Mouse (Mus musculus): ENCODE measurements around the gene E130208F15Rik.

Gene E130208F15Rik

DNA sequence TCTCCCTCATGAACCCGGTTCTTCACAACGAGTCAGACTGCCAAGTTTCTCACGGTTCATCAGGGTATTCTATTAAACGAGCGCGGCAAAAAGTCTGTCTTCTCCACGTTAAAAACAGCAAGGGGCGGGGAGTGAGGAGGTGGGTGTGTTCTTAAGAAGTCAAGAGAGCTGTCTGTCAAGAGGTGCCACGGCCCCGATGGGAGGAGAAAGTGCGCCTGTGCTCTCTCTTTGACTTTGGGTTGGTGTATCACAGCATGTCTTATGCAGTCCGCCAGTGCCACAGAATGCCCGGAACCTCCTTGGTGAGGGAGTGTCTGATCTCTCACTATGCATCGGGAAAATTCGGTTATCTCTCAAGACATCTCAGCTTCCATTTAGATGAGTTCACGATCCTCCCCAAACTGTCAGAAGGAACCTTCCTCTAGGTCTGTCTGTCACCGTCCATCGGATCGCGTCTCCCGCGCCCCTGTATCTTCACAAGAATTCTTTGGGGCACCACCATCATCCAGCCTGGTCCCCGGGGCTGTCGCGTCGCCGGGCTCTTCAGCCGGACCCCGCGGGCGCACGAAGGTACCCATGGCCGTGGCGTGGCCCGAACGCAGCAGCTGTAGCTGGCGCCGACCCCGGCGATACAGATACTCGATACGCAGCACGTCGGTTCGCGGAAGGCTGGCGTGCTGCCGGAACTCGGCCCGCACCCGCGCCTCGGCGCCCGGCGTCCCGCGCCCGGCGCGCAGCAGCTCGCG is at the start of gene E130208F15Rik:
E130208F15Rik (plus strand) TSS at position 202 of the 746 bp plus-strand sequence.
- no peak for DNase-seq (ENCODE audit: low spot score)

DNA sequence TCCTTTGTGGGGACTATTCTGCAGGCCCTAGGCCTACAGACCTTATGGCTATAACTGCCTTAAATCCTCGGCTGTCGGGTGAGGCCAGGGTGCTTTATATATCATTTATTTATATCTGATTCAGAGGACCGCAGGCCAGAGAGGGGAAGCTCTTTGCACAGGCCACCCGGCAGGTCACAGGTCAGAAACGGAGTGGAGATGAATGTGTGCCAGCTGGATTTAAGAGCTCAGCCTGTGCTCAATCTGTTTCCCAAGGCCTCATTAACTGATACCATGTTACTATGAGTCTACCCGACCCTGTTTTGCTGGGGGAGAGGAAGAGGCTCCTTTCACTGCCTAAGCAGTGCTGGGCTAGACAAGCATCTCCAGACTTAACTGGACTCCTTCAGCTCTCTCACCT is 47.2 kb upstream of the E130208F15Rik start:
- DNase-seq (ENCODE audit: low spot score), result no peak

DNA sequence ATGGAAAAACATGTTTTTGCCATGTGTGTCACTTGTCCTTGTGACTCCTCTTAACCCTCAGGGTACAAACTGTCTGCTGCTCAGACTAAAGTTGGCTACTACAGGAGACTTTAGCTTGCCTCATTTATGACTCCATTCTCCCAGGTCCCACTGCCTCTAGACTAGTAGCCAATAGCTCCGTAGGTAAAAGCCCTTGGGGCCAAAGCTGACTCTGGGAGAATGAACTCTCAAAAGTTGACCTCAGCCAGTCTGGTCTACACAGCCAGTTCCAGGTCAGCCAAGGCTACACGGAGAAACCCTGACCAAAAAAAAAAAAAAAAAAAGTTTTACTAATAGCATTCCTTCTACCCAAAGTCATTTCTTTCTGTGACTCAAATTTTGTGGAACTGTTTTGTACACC is 42.6 kb upstream of the E130208F15Rik start:
- no peak for DNase-seq (ENCODE audit: low spot score)

DNA sequence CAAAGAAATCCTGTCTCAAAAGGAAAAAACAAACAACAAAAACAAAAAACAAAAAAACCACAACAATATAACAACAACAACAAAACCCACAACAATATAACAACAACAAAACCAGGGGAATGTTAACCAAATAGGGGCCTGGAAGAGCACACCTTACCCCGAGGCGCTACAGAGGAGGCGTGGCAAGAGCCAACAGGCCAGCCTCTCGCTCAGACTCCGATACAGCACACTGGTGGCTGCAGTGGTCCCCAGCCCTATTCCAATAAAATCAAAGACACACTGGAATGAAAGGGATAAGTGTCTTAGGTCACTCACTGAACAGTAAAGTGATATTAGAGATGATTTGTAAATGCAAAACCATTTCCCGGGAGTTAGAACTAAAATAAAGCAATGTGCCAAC is 42.0 kb upstream of the E130208F15Rik start:
- DNase-seq (ENCODE audit: low spot score), result no peak

DNA sequence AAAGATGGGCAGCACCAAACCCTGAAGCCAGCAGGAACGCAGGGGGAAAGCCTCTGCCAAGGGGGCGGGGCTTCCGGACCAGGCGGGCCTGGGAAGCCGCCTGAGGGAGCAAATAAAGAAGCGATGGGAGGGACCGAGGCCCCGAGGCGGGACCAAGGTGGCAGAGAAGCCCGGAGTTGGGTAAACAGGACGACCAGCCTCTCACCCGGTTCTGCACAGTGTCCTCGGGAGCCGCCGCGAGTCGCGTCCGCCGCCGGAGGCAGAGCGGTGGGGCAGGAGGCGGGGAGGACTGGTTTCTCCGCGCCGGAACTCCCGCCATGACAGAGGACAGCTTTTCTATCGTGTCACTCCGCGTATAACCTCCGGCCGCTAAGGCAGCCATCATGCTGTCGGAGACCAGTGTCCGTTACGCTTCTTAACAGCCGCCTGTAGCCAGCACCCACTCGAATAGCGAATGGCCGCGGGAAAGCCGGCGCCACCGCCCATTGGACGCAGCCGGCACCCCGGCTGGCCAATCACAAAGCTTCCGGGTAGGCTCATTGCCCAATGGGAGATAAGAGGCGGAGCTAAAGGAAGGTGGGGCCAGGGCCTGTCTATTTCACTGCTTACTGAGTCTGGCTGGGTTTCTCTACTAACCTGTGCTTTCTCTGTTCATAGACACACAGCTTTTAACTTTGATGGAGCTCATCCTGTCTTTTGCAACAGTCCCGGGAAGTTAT is 41.4 kb upstream of the E130208F15Rik start, which contains the start of the genes Thap8 and Wdr62:
Thap8 (plus strand) TSS at position 144 of the 719 bp plus-strand sequence.
Wdr62 (minus strand) TSS at position 469 of the 719 bp plus-strand sequence.
- DNase-seq (ENCODE audit: low spot score), result peak; percentile 69

DNA sequence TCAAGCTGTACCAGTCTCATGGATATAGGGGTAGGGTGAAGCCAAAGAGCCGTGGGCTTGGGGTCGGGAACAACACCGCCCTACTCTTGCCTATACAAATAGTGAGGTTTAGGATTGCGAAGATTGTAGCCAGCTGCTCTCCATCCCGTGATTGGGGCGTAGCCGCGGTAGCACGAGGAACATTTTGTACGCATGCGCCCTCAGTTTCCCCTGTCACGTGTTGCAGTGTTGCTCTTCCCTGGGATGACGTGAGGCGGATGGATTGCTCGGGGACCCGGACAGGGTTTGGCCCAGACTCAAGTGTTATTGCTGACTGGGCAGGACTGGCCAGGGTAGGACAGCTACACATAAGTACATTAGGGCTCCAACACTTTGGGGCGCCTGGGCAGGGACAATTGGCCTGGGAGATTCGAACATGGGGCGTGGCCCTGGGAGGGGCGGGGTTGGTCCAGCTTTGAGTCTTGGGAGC is 40.8 kb upstream of the E130208F15Rik start:
- peak; percentile 62 for DNase-seq (ENCODE audit: low spot score)

DNA sequence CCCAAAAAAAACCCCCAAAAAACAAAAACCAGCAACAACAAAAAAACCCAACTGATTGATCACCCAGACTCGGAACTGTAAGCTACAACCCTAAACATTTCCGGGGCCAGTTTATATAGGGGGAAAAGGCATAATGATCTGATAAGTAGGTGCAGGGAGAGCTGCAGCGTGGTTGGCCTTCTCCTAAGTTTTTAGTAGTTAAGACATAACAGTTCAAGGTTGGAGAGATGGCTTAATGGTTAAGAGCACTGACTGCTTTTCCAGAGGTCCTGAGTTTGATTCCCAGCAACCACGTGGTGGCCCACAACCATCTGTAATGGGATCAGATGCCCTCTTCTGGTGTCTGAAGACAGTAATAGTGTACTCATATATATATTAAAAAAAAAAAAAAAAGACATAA is 40.0 kb upstream of the E130208F15Rik start:
- DNase-seq (ENCODE audit: low spot score), result no peak

DNA sequence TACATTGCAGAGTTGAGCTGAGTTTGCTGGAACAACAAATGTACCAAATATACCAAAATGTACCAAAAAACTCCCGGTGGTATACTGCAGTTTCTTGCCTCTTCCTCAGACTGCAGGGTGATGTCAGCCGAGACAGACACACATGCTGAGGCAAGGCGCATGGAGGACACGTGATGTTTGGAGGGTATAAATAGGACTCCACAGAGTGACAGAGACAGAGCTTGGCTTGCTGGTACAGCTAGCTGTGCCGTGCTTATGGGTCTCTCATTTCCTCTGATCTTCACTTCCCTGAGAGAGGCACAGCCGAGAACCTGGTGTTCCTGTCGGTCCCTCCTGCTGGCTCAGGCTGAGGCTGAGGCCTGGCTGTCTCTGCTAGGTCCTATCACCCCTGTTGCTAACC is 38.8 kb upstream of the E130208F15Rik start:
- DNase-seq (ENCODE audit: low spot score), result no peak

DNA sequence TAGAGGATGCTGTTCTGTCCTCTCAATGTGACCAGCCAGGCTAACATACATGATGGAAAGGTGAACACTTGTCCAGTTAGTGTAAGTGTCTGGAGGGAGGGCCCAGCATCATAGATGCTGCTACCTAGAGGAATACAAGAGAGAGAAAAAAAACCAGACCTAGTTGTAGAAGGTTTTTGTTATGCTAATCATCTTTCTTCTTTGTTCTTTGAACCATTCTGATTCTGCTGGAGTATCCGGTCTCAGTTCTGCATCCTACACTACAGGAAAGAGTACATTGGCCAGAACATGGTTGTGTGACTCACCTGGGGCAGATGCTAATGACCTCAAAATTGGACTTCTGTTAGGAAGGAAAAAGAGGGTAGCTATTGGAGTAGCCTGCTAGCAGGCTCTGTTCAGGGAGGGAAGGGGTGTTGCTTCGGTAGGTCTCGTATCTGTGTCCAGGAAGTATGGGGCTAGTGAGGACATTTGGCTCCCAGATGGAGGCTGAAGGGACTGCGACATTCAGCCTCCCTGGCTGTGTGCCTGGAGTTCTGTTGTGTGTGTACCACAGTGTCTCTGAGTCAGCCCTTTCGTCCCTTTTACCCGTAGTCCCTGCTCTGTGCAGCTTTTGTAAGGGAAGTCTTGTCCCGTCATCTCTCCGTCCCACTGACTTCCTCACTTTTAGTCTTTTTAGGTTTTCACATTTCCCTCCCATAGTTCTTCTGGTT is 34.7 kb upstream of the E130208F15Rik start:
- no peak for DNase-seq (ENCODE audit: low spot score)

DNA sequence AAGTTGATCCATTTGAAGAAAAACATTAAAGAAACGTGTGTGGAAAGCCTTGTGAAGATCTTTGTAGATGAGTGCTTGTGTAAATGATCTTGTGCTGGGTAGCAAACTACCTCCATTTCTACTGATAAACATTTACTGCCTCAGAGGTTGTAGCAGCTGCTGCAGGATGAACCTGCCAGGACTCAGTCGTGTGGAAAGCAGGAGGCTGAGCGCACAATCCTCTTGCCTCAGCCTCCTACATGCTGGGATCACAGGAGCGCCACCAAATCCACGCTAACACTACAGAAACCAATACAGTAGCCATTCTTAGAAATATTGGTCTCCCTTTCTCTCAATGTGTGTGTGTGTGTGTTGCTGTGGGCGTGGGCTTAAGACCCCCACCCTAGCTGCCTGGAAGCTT is 33.5 kb upstream of the E130208F15Rik start:
- DNase-seq (ENCODE audit: low spot score), result no peak

DNA sequence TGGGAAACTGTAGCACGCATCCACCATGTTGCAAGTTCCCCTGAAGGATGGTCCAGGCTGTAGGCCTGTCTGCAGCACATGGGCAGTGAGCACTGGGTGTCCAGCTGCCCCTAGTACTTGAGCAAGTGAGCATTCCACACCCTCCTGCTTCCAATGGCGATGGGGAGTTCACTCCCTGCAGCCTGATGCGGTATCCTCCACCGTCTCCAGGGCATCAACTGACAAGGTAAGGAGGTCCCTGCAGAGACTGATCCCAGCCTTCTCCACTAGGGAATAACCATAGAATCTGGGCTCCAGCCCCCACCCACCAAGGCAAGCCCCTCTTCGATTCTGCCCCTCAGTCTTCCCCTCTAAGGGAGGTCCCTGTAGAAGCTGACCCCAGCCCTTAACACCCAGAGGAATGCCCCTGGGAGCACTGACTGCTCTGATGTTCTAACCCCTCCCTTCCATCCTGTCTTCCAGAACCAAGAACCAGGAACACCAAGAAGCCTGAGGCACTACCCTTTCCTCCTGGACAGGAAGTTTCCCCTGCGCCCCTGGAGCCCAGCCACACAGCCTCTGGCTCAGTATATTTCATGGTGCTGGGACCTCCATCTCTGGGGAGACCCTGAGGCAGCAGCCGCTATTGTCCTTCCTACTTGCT is 32.3 kb upstream of the E130208F15Rik start:
- DNase-seq (ENCODE audit: low spot score), result no peak

DNA sequence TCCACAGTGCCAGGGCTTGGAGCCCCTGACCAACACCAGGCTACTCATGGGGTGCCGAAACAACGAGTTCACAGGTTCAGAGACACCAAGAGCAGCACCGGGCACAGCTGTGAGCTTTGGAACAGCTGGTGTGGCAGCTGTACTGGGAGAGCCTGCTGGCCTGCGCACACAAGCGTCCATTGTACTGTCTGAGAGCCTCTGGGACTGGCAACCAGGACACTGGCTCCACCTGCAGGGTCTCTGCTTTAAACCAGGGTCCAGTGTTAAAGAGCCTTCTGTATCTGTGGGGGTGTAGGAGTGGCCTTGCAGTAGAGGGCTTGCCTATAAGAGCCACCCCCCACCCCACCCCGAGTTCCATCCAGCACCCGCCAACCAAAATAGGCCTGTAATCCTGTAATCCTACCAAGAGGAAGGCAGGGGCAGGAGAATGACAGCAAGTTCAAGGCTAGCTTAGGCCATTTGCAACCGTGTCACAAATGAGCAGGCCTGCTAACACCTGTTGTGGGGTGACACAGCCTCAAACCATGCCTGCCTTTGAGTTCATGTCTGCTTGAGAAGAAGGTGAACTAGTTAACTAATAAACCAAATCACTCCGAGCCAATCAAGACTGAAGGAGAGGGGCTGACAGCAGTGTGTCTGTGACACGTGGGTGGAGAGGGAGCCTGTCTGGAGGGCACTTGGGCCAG is 31.7 kb upstream of the E130208F15Rik start:
- no peak for DNase-seq (ENCODE audit: low spot score)

DNA sequence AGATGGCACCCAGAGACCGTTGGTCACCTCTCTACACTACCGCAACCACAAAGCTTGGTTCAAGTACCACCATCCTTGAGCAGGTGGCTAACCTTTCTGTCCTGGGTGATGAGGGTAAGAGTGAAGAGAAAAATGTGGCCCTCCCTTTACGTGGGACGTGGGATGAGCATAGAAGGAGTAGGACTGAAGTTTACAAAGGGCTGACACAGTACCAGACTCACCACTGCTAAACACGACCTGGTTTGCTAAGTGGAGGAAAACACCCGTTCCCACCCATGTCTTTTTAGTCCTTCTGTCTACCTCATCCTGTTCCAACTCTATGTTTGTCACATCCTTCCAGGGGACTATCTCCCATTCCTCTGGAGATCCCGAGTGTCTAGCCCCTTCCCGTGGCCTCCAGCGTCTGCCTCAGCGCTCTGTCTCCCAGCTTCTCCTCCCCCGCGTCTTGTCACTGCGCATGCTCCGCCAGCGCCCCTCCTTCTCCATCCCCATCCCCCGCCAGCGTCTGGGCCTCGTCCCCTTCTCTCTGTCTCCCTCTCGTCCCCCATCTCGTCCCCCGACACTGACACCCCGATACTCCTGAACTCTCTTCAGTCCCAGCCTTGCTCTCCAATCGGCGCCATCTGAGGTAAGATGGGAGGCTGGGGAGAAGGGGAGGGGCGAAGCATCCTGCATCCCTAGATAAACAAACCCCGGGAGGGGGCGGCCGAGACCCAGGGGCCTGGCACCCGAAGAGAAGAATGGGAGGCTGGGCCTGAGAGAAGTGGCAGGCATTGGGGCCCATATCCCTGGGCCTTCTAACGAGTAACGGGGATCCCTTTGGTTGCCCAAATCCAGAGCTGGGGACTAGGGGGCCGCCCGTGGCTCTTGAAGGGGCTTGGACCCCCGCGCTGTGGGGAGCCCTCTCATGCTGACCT is 30.1 kb upstream of the E130208F15Rik start, which contains the start of gene Clip3:
Clip3 (plus strand) TSS at position 514 of the 917 bp plus-strand sequence.
- peak; percentile 40 for DNase-seq (ENCODE audit: low spot score)

DNA sequence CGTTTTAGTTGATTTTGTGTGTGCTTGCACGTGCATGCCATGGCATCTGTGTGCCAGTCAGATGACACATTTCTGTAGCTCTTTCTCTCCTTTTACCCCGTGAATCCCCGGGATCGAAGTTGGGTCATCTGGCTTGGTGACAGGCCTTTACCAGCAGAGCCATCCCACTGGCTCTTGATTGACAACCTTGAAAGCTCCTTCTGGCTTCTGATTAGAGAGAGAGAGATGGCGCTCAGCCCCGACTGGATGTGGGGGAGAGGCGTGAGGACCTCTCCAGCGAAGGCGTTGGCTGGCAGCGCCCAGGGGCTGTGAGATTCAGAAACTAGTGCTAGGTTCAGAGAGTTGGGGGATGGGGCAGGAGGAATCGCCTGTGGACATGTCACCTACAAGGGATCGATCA is 27.7 kb upstream of the E130208F15Rik start:
- no peak for DNase-seq (ENCODE audit: low spot score)

DNA sequence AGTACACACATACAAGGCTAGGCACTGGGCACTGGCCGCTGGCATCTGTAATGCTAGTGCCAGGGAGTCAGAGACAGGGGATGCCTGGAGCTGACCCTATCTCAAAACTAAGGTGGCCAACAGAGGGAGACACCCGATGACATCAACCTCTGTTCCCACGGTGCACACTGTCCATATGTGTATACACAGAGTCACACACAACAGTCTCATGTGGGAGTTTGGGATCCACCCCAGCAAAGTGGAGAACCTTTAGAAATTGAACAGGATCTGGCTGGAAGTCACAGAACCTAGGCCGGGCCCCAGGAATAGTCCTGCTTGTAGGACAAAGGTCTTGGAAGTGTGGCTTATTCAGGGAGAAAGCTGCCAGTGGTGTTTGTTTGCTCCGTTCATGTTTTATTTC is 27.2 kb upstream of the E130208F15Rik start:
- DNase-seq (ENCODE audit: low spot score), result no peak

DNA sequence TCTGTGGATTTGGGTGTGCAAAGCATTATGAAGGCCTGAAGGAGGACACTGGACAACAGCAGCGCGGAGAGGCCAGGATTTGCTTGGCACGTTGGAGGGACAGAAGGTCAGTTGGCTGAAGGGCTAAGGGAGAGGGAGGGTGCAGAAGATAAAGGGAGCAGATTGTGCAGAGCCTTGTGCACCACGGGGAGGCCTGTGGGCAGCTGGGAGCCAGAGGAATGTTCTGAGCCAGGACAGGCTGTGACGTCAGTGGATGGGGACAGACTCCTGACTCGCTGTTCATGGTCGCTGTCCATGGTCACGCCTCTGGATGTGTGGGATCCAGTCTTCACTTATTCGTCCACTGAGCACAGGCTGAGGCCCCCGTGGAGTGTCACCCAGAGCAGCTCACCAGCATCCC is 26.4 kb upstream of the E130208F15Rik start:
- DNase-seq (ENCODE audit: low spot score), result no peak

DNA sequence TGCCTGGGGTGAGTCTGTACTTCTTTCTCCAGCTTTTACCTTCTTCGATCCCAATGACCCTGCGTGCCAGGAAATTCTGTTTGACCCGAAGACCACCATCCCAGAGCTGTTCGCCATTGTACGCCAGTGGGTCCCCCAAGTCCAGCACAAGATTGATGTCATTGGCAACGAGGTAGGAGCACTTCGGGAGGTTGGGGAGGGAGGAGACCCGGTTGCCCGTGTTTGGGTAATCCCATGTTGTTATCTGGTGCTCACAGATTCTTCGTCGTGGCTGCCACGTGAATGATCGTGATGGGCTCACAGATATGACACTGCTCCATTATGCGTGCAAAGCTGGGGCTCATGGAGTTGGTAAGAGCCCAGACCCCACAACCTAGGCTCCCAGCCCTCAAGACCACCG is 24.7 kb upstream of the E130208F15Rik start:
- DNase-seq (ENCODE audit: low spot score), result no peak

DNA sequence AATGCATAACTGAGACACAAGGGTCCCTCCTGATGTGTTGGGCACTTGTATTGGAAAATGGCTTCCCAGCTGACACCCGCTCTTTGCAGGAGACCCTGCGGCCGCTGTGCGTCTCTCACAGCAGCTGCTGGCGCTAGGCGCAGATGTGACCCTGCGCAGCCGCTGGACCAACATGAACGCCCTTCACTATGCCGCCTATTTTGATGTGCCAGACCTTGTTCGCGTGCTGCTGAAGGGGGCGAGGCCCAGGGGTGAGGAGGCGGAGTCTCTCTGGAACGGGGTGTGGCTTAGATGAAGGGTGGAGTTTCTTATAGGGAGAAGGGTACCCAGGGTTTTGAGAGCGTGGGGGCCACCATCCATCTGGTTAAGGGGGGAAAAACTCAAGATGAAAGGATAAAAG is 24.3 kb upstream of the E130208F15Rik start:
- no peak for DNase-seq (ENCODE audit: low spot score)

DNA sequence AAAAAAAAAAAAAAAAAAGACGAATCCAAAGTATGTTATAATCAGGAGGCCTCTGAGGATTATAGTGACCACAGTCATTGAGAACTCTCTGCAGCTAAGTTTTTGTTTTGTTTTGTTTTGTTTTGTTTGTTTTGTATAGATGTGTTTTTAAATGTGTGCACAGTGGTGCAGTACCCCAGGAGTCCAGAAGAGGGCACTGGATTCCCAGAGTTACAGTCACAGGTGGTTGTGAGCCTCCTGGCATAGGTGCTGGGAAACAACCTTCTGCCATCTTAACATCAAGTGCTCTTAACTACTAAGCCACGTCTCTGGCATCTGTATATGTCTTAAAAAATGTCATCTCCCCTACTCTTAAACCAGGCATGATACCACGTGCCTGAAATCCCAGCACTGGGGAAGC is 20.6 kb upstream of the E130208F15Rik start:
- DNase-seq (ENCODE audit: low spot score), result no peak

DNA sequence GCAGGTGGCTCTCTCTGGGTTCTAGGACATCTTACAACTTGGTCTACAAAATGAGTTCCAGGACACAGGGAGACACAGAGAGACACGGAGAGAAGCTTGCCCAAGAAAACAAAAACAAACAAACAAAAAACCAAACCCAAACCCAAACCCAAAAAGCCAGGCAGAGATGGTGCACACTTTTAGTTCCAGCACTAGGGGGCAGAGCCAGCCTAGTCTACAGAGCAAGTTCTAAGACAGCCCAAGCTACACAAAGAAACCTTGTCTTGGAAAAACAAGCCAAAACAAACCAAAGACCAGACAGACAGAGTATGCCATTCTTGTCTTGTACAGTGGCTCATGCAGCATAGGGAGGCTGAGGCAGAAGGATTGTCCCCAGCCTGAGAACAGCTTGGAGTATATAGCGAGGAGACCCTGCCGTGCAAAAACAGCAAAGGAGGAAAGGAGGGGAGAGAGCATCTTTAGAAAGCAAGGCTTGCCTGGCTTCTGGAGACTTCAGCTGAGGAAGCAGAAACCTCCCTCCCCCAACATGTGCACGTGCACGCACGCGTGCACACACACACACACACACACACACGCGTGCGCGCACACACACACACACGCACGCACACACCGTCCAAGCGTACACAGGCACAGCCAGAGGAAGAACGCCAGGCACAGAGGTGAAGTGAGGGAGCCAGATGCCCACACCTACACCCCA is 15.3 kb upstream of the E130208F15Rik start:
- no peak for DNase-seq (ENCODE audit: low spot score)
